Mouse (Mus musculus) stomach, postnatal 0 days (tissue): ENCODE measurements at regions not wholly inside any gene's neighbourhood (a gene's known extent, or its start where the extent isn't known, plus 50 kb on each side); places are given as distances from the start of the nearest gene placed in this dataset.

ENCODE experiments used
- ATAC-seq: fragments of 200-750 bp; cut with Nextera tagmentation; 2 replicates; pipeline ENCODE4 v1.8.0; 2017; ENCODE audit not compliant: low FRiP score, low TSS enrichment
- DNase-seq: peaks from one replicate; pipeline ENCODE4 v3.0.0-alpha.2; 2016; ENCODE audit warnings: low spot score
- H3K27ac ChIP-seq: fragments of 300-500 bp; sonication (generic); replicated peaks from 2 replicates; pipeline ENCODE4 v1.5.1; 2014; ENCODE audit warnings: mild to moderate bottlenecking, control low read depth
- H3K27me3 ChIP-seq: fragments of 300-500 bp; sonication (generic); 2 replicates; pipeline ENCODE4 v1.6.1; 2014; ENCODE audit warnings: low read length; ENCODE audit not compliant: control insufficient read depth, insufficient read depth
- H3K36me3 ChIP-seq: fragments of 300-500 bp; sonication (generic); 2 replicates; pipeline ENCODE4 v1.6.1; 2014; ENCODE audit warnings: low read length, mixed read lengths; ENCODE audit not compliant: control insufficient read depth, insufficient read depth
- H3K4me1 ChIP-seq: fragments of 300-500 bp; sonication (generic); replicated peaks from 2 replicates; pipeline ENCODE4 v1.6.1; 2014; ENCODE audit warnings: antibody characterized with exemption; ENCODE audit not compliant: control insufficient read depth, insufficient read depth
- H3K4me2 ChIP-seq: fragments of 300-500 bp; sonication (generic); replicated peaks from 2 replicates; pipeline ENCODE4 v1.6.1; 2014; ENCODE audit warnings: low read depth, mild to moderate bottlenecking, control low read depth, moderate library complexity
- H3K4me3 ChIP-seq: fragments of 300-500 bp; sonication (generic); 2 replicates; pipeline ENCODE4 v1.5.1; 2014; ENCODE audit warnings: low read depth, low read length, control low read depth
- H3K9ac ChIP-seq: fragments of 300-500 bp; sonication (generic); 2 replicates; pipeline ENCODE4 v1.6.1; 2014; ENCODE audit warnings: mild to moderate bottlenecking, low read length, control low read depth, mixed read lengths
- H3K9me3 ChIP-seq: fragments of 300-500 bp; sonication (generic); 2 replicates; pipeline ENCODE4 v1.6.1; 2016; ENCODE audit warnings: low read length; ENCODE audit not compliant: control insufficient read depth
- CTCF ChIP-seq: IDR thresholded peaks from 2 replicates; pipeline ENCODE4 v1.5.1; 2016; ENCODE audit warnings: antibody characterized with exemption, low read depth, mild to moderate bottlenecking, moderate library complexity
- EP300 ChIP-seq: optimal IDR thresholded peaks from 2 replicates; pipeline ENCODE3; 2016; ENCODE audit warnings: antibody characterized with exemption
- WGBS: fragments of 180-500 bp; shearing (Covaris S2); extraction: QIAGEN DNeasy Blood & Tissue Kit; methylation state at CpG from one replicate; pipeline ENCODE4 v1.1.7; 2014; 5-methylcytosine and 5-hydroxymethylcytosine counted together

DNA sequence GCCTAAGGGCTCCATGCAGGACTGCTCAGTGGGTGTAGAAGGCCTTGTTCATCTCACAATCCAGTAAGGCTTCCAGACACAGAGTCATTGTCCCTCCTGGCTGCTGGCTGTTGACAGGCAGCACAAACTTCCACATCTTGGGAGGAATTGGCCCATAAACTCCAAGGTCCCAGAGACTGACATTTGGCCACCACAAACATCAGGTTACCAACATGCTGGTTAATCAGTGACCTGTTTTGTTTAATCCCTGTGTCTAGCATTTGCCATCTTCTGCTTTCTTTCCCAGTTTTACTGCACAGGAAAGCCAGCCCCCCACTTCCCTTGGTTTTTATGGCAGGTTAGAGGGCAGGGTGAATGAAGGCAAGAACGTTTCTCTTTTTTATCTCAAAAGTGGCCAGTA lies 80.5 kb downstream of the Gm12689 start:
- Histone ChIP-seq H3K4me2 (no peak overlapping the region), H3K36me3 (no peaks in the 10 kb centered on the region), H3K9ac (no peak overlapping the region), H3K27ac (no peak overlapping the region), H3K27me3 (no peaks in the 10 kb centered on the region), H3K4me3 (no peak overlapping the region), H3K9me3 (no peaks in the 10 kb centered on the region), H3K4me1 (no peaks in the 10 kb centered on the region)
- no peak for ATAC-seq
- peak; percentile 9 for DNase-seq
- TF ChIP-seq CTCF (no peak), EP300 (no peak)
- WGBS: 7% methylated on average over 1 of the region's 1 CpGs

DNA sequence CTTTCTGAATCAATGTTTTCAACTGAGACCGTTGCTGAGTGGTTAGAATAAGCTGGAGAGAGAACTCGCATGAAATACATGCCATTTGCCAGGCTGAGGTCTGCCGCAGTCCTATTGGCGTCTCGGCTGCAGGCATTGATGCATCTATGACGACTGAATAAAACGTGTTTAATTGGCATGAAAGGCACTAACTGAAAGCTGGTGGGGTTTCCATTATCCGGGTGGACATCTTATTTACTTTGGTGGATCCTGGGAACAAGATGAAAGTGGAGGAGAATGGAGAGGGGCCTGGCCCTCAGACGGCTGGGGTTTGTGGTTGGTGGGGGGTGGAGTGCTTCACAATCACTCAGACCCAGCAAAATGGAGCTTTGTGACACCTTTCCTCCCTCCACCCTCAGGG lies 81.2 kb downstream of the Gm12689 start:
- Histone ChIP-seq H3K27me3 (no peaks in the 10 kb centered on the region), H3K4me1 (no peaks in the 10 kb centered on the region), H3K9ac (no peak overlapping the region), H3K9me3 (no peaks in the 10 kb centered on the region), H3K4me3 (no peak overlapping the region), H3K27ac (no peak overlapping the region), H3K36me3 (no peaks in the 10 kb centered on the region), H3K4me2 (no peak overlapping the region)
- DNase-seq (no peak), ATAC-seq (no peak)
- TF ChIP-seq EP300 (no peak), CTCF (no peak)
- 40% methylated on average over 9 of the region's 9 CpGs for WGBS

- H3K27ac ChIP-seq: no peak overlapping the region
- DNase-seq (no peak), ATAC-seq (no peak)
- no peak overlapping the region for H3K4me2 ChIP-seq
- TF ChIP-seq CTCF: peak; percentile 58
- TF ChIP-seq EP300: no peak
- no peak overlapping the region for H3K4me3 ChIP-seq
- no peaks in the 10 kb centered on the region for H3K27me3 ChIP-seq
- 88% methylated on average over 4 of the region's 4 CpGs for WGBS
- no peaks in the 10 kb centered on the region for H3K4me1 ChIP-seq
- H3K9ac ChIP-seq: no peak overlapping the region
- H3K36me3 ChIP-seq: no peaks in the 10 kb centered on the region
- no peaks in the 10 kb centered on the region for H3K9me3 ChIP-seq
Observed at GRCm38 (mm10) chr4:99379983-99380382, 84.3 kb downstream of the Gm12689 start.

DNA sequence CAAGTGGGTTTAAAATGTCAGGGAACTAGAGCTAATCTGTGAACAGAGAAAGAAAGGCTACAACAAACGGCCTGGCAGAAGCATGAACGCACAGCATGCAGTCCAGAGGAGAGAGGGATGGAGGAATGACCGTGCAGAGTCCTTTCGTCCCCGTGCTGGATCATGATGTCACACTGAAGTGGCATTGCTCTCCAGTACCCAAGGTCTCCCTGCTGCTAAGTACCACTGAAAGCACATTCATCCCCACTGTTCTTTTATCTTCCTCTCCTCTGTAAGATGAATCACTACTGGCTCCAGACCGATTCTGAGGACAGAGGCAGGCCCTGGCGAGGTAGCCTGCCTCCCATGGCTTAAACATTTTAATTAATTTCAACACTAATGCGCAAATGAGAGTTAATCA lies 89.7 kb downstream of the Gm12689 start:
- Histone ChIP-seq H3K27ac (no peak overlapping the region), H3K27me3 (no peaks in the 10 kb centered on the region), H3K9ac (no peak overlapping the region), H3K36me3 (no peaks in the 10 kb centered on the region), H3K9me3 (no peaks in the 10 kb centered on the region), H3K4me2 (no peak overlapping the region), H3K4me3 (no peak overlapping the region), H3K4me1 (no peaks in the 10 kb centered on the region)
- ATAC-seq: no peak
- TF ChIP-seq CTCF (no peak), EP300 (no peak)
- 40% methylated on average over 8 of the region's 8 CpGs for WGBS
- no peak for DNase-seq

DNA sequence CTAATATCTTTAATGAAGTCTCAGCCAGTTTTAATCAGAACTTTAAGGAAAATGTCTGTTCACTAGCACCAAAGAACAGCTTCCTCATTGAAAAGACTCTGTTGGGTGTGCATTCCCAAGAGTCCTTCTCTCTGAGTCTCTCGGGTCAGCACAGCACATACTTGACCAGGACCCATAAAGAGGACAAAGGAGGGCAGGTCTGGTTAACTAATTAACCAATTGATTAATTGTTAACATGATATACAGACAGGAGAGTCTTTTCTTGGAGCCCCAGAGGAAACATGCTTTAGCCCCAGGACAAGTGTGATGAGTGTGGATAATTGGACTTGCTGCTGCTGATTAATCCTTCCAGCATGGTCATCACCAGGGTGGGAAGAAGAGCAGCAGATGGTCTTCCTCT lies 93.7 kb downstream of the Gm12689 start:
- Histone ChIP-seq H3K27me3 (no peaks in the 10 kb centered on the region), H3K4me1 (no peaks in the 10 kb centered on the region), H3K4me2 (no peak overlapping the region), H3K27ac (no peak overlapping the region), H3K9me3 (no peaks in the 10 kb centered on the region), H3K9ac (no peak overlapping the region), H3K4me3 (no peak overlapping the region), H3K36me3 (no peaks in the 10 kb centered on the region)
- WGBS: 58% methylated on average over 1 of the region's 1 CpGs
- TF ChIP-seq EP300: no peak
- TF ChIP-seq CTCF: no peak
- ATAC-seq (no peak), DNase-seq (no peak)

DNA sequence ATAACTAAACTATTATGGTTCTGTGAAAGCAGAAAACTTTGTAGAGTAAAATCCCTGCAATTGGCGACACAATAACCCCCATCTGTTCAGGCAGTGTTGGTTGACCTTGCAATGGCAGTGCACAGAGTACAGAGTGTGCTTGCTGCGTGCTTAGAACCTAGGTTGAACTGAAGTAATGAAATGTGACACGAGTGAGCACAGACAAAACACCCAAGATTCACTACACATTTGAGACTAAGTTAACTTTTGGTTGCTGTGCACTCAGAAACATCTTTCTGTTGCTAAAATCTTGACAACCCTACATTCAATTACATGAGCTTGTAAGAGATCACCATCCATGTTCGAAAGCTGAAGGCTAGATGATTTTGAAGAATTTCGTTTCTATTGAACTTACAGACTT lies 97.3 kb downstream of the Gm12689 start:
- Histone ChIP-seq H3K27ac (no peak overlapping the region), H3K36me3 (no peaks in the 10 kb centered on the region), H3K4me3 (no peak overlapping the region), H3K9me3 (no peaks in the 10 kb centered on the region), H3K4me1 (no peaks in the 10 kb centered on the region), H3K4me2 (no peak overlapping the region), H3K27me3 (no peaks in the 10 kb centered on the region), H3K9ac (no peak overlapping the region)
- no peak for ATAC-seq
- no peak for DNase-seq
- no peak for TF ChIP-seq EP300
- no peak for TF ChIP-seq CTCF
- WGBS: 83% methylated on average over 5 of the region's 5 CpGs
